Mouse (Mus musculus) gastrocnemius, adult 8-10 months (tissue): ENCODE measurements around the gene Cap2. TPM values are rescaled to one million over a fixed set of nuclear protein-coding genes. Genes with fewer than 3 reads are reported as not detected.

Experiments
- DNase-seq, 2 experiments: peaks; one replicate each; pipeline ENCODE4 v3.0.0; 2022; ENCODE audit warnings: low spot score in 2 of 2
- total RNA-seq, 4 experiments: library from RNA; stranded (reverse); gene quantifications; 2 replicates each; pipeline ENCODE4 v1.2.4; 2022

Gene Cap2
- total RNA-seq, 4 experiments from 2014 or later, result 252 to 331 (median 305) TPM

DNA sequence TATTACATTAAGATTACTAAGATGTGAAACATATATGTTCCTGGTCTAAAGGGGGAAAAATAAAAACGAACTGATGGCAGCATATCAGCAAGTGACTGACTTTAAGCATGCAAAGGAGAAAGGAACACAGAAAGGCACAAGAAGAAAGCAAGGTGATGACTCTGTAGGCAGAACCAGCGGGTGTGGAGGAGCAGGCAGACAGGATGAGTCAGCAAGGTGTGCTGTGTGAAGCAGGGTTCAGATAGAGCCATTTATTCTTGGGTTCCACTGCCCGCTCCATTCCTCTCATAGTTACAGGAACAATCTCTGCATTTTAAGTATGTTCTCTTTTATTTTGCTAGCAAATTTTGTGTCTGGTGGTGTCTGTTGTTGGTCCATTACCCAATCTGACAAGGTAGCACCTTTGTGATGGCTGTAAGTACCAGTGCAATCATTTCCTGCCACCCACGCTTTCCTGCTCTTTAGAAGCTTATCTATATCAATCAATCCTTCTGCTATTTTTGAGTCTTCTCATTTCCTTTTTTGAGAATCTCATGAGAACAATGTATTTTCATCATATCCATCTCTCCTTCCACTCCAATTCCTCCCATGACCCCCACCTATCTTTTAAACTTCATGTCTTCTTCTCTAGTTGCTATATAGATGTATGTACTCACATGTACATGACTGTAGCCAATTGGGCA is 189.1 kb downstream of the Cap2 start:
- no peak for DNase-seq

DNA sequence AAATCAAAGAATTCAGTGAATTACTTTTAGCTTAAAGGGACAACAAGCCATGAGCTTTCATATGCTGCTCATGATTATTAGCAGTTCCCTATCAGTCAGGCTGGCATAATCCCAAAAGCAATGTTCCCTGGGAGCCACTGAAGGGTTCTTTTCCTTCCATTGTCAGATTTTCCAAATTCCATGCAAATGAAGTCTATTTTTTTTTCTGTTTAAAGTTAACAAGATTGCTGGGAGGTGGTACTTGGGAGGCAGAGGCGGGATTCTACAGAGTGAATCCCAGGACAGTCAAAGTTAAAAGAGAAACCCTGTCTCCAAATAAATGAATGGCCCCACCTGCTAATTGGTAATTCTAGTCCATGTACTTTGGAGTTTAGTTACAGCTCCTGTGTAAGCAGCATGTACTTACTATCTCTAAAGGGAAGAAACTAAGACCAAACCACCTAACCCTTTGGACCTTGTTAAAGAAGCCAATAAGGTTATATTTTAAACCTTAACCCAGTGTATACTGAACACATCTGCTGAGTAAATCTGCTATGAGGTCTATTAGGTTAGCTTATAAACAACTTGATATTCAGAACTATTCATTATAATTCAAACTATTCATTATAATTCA is 193.8 kb downstream of the Cap2 start:
- no peak for DNase-seq

DNA sequence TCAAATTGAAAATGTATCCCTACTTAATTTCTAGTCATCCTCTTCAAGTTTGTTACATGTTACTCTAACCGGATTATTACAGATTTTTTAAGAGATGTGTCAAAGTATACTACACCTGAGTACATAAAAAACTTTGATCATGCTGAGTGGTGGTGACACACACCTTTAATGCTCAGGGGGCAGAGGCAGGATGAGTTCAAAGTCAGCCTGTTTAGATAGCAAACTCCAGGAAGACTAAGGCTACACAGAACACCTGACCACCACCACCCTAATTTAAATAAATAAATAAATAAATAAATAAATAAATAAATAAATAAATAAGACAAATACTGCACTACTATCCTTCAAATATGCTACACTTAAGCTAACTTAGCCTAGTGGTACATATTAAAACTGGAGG is 194.3 kb downstream of the Cap2 start:
- DNase-seq, result no peak

- no peak for DNase-seq
These were observed 195.1 kb downstream of the Cap2 start for GRCm38 (mm10) chr13:46696788-46697187.

DNA sequence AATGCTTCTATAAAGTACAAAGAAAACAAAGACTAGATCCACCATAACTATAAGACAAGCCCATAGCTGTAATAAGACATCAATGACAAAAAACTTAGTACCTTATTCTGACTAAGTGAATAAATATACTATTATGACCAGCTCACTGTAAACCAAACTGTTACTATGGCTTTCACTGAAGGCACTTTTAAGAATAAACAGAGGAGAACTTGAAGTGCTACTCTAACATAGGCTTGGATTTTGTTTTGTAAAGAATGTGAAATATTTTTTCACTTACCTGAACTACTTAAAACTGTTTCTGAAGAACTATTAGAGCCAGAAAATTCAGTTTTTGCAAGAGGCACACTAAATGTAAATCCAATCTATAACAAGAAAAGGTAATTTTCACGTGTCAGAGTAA is 197.7 kb downstream of the Cap2 start:
- no peak for DNase-seq

Other genes starting within 250 kb of the Cap2 start
- under 1 TPM in 3 of 4 experiments, not detected in 1; 0.20 to 0.24 (median 0.21) TPM for gene Stmnd1, start 228.1 kb upstream of the Cap2 start, total RNA-seq
- gene Rbm24, start 83.4 kb upstream of the Cap2 start, total RNA-seq, result 100 to 1,000 TPM; 177 to 220 (median 196) TPM
- 10 to 100 TPM; 33.0 to 40.0 (median 35.2) TPM for gene Fam8a1, start 167.7 kb downstream of the Cap2 start, total RNA-seq
- gene Nup153, start 226.1 kb downstream of the Cap2 start, total RNA-seq, result 10 to 100 TPM; 35.3 to 47.4 (median 37.5) TPM